Mouse (Mus musculus): Measurements from ENCODE around the gene Sult2b1. TPM values are rescaled to one million over a fixed set of nuclear protein-coding genes. Genes with fewer than 3 reads are reported as not detected.

The Sult2b1 gene
- polyA plus RNA-seq, 1 experiment from 2014 or later: 7.9 TPM

- Histone ChIP-seq H3K4me1 (replicated peaks; ENCODE audit: control insufficient read depth, insufficient read depth, low read length) (0 out of 2 replicates have a peak, but pooled peaks cover 5% of the 10 kb centered on the region), H3K4me3 (ENCODE audit: low read length) (no peak overlapping the region), H3K27me3 (ENCODE audit: control insufficient read depth, insufficient read depth, low read depth, low read length) (no peaks in the 10 kb centered on the region), H3K36me3 (ENCODE audit: control insufficient read depth, insufficient read depth, low read length) (no peaks in the 10 kb centered on the region), H3K9ac (ENCODE audit: low read length) (no peak overlapping the region), H3K27ac (ENCODE audit: low read length) (no peak overlapping the region), H3K9me3 (ENCODE audit: control insufficient read depth, low read length) (no peaks in the 10 kb centered on the region), H3K4me2 (ENCODE audit: low read depth, low read length) (no peak overlapping the region)
- ATAC-seq (ENCODE audit: low read depth): 0 out of 2 replicates have a peak, but pooled peaks have one; percentile 26
- 42% methylated on average over 8 of the region's 8 CpGs for WGBS
These were observed 18.5 kb downstream of the Sult2b1 start for GRCm38 (mm10) chr7:45765995-45766394.

- Histone ChIP-seq H3K36me3 (ENCODE audit: control insufficient read depth, insufficient read depth, low read length) (no peaks in the 10 kb centered on the region), H3K9ac (ENCODE audit: low read length) (no peak overlapping the region), H3K27ac (ENCODE audit: low read length) (no peak overlapping the region), H3K9me3 (ENCODE audit: control insufficient read depth, low read length) (no peaks in the 10 kb centered on the region), H3K4me2 (ENCODE audit: low read depth, low read length) (no peak overlapping the region), H3K27me3 (ENCODE audit: control insufficient read depth, insufficient read depth, low read depth, low read length) (peaks cover 17% of the 10 kb centered on the region), H3K4me1 (replicated peaks; ENCODE audit: control insufficient read depth, insufficient read depth, low read length) (peaks cover 6% of the 10 kb centered on the region; the same call in 1 of the 2 replicates), H3K4me3 (ENCODE audit: low read length) (no peak overlapping the region)
- WGBS: 54% methylated on average over 5 of the region's 5 CpGs
- no peak for ATAC-seq (ENCODE audit: low read depth)
These were observed 24.3 kb downstream of the Sult2b1 start for GRCm38 (mm10) chr7:45760151-45760550.

- WGBS: 7% methylated on average over 27 of the region's 27 CpGs
- peak overlapping the region; percentile 49 for H3K4me2 ChIP-seq (ENCODE audit: low read depth, low read length)
- H3K9me3 ChIP-seq (ENCODE audit: control insufficient read depth, low read length): no peaks in the 10 kb centered on the region
- H3K4me3 ChIP-seq (ENCODE audit: low read length): peak overlapping the region; percentile 29
- H3K27me3 ChIP-seq (ENCODE audit: control insufficient read depth, insufficient read depth, low read depth, low read length): peaks cover 17% of the 10 kb centered on the region
- peak overlapping the region; percentile 6; the same call in 1 of the 2 replicates for H3K27ac ChIP-seq (ENCODE audit: low read length)
- ATAC-seq (ENCODE audit: low read depth): peak; percentile 94
- H3K9ac ChIP-seq (ENCODE audit: low read length): peak overlapping the region; percentile 5; the same call in 1 of the 2 replicates
- no peaks in the 10 kb centered on the region for H3K36me3 ChIP-seq (ENCODE audit: control insufficient read depth, insufficient read depth, low read length)
- H3K4me1 ChIP-seq (replicated peaks; ENCODE audit: control insufficient read depth, insufficient read depth, low read length): peaks cover 6% of the 10 kb centered on the region; the same call in 1 of the 2 replicates
These were observed 25.1 kb downstream of the Sult2b1 start for GRCm38 (mm10) chr7:45759400-45759799.

GRCm38 (mm10) chr7:45755703-45756102 is 28.8 kb downstream of the Sult2b1 start:
- H3K36me3 ChIP-seq (ENCODE audit: control insufficient read depth, insufficient read depth, low read length): no peaks in the 10 kb centered on the region
- H3K4me3 ChIP-seq (ENCODE audit: low read length): no peak overlapping the region
- H3K9me3 ChIP-seq (ENCODE audit: control insufficient read depth, low read length): 0 out of 2 replicates have a peak, but pooled peaks cover 2% of the 10 kb centered on the region
- H3K4me1 ChIP-seq (replicated peaks; ENCODE audit: control insufficient read depth, insufficient read depth, low read length): peaks cover 6% of the 10 kb centered on the region; the same call in 1 of the 2 replicates
- H3K9ac ChIP-seq (ENCODE audit: low read length): no peak overlapping the region
- H3K4me2 ChIP-seq (ENCODE audit: low read depth, low read length): no peak overlapping the region
- no peak overlapping the region for H3K27ac ChIP-seq (ENCODE audit: low read length)
- H3K27me3 ChIP-seq (ENCODE audit: control insufficient read depth, insufficient read depth, low read depth, low read length): peaks cover 17% of the 10 kb centered on the region
- WGBS: 51% methylated on average over 6 of the region's 6 CpGs
- ATAC-seq (ENCODE audit: low read depth): no peak

- H3K4me2 ChIP-seq (ENCODE audit: low read depth, low read length): no peak overlapping the region
- ATAC-seq (ENCODE audit: low read depth): no peak
- no peak overlapping the region for H3K9ac ChIP-seq (ENCODE audit: low read length)
- no peak overlapping the region for H3K27ac ChIP-seq (ENCODE audit: low read length)
- WGBS: 52% methylated on average over 9 of the region's 9 CpGs
- no peaks in the 10 kb centered on the region for H3K27me3 ChIP-seq (ENCODE audit: control insufficient read depth, insufficient read depth, low read depth, low read length)
- no peaks in the 10 kb centered on the region for H3K36me3 ChIP-seq (ENCODE audit: control insufficient read depth, insufficient read depth, low read length)
- H3K9me3 ChIP-seq (ENCODE audit: control insufficient read depth, low read length): 0 out of 2 replicates have a peak, but pooled peaks cover 2% of the 10 kb centered on the region
- no peak overlapping the region for H3K4me3 ChIP-seq (ENCODE audit: low read length)
- H3K4me1 ChIP-seq (replicated peaks; ENCODE audit: control insufficient read depth, insufficient read depth, low read length): peaks cover 3% of the 10 kb centered on the region; the same call in 1 of the 2 replicates
These were observed 34.3 kb downstream of the Sult2b1 start for GRCm38 (mm10) chr7:45750162-45750561.

GRCm38 (mm10) chr7:45749401-45749800 is 35.1 kb downstream of the Sult2b1 start:
- H3K4me2 ChIP-seq (ENCODE audit: low read depth, low read length): no peak overlapping the region
- H3K27ac ChIP-seq (ENCODE audit: low read length): no peak overlapping the region
- 26% methylated on average over 9 of the region's 10 CpGs for WGBS
- H3K27me3 ChIP-seq (ENCODE audit: control insufficient read depth, insufficient read depth, low read depth, low read length): no peaks in the 10 kb centered on the region
- 0 out of 2 replicates have a peak, but pooled peaks have one; percentile 36 for ATAC-seq (ENCODE audit: low read depth)
- 0 out of 2 replicates have a peak, but pooled peaks cover 2% of the 10 kb centered on the region for H3K9me3 ChIP-seq (ENCODE audit: control insufficient read depth, low read length)
- H3K4me3 ChIP-seq (ENCODE audit: low read length): no peak overlapping the region
- H3K4me1 ChIP-seq (replicated peaks; ENCODE audit: control insufficient read depth, insufficient read depth, low read length): peaks cover 3% of the 10 kb centered on the region; the same call in 1 of the 2 replicates
- no peaks in the 10 kb centered on the region for H3K36me3 ChIP-seq (ENCODE audit: control insufficient read depth, insufficient read depth, low read length)
- H3K9ac ChIP-seq (ENCODE audit: low read length): no peak overlapping the region

- no peak overlapping the region for H3K9ac ChIP-seq (ENCODE audit: low read length)
- H3K27me3 ChIP-seq (ENCODE audit: control insufficient read depth, insufficient read depth, low read depth, low read length): no peaks in the 10 kb centered on the region
These were observed 36.4 kb downstream of the Sult2b1 start for GRCm38 (mm10) chr7:45748110-45748509.

GRCm38 (mm10) chr7:45747450-45747849 is 37.0 kb downstream of the Sult2b1 start:
- Histone ChIP-seq H3K9ac (ENCODE audit: low read length) (no peak overlapping the region), H3K4me3 (ENCODE audit: low read length) (no peak overlapping the region), H3K9me3 (ENCODE audit: control insufficient read depth, low read length) (no peaks in the 10 kb centered on the region), H3K27me3 (ENCODE audit: control insufficient read depth, insufficient read depth, low read depth, low read length) (no peaks in the 10 kb centered on the region), H3K4me1 (replicated peaks; ENCODE audit: control insufficient read depth, insufficient read depth, low read length) (peaks cover 3% of the 10 kb centered on the region; the same call in 1 of the 2 replicates), H3K4me2 (ENCODE audit: low read depth, low read length) (no peak overlapping the region), H3K27ac (ENCODE audit: low read length) (no peak overlapping the region), H3K36me3 (ENCODE audit: control insufficient read depth, insufficient read depth, low read length) (no peaks in the 10 kb centered on the region)
- 79% methylated on average over 5 of the region's 5 CpGs for WGBS
- ATAC-seq (ENCODE audit: low read depth): no peak

More at GRCm38 (mm10) chr7:45748110-45748509, 36.4 kb downstream of the Sult2b1 start:
- Histone ChIP-seq H3K9me3 (ENCODE audit: control insufficient read depth, low read length) (no peaks in the 10 kb centered on the region), H3K4me1 (replicated peaks; ENCODE audit: control insufficient read depth, insufficient read depth, low read length) (peaks cover 3% of the 10 kb centered on the region; the same call in 1 of the 2 replicates), H3K4me3 (ENCODE audit: low read length) (no peak overlapping the region), H3K4me2 (ENCODE audit: low read depth, low read length) (no peak overlapping the region), H3K36me3 (ENCODE audit: control insufficient read depth, insufficient read depth, low read length) (no peaks in the 10 kb centered on the region), H3K27ac (ENCODE audit: low read length) (no peak overlapping the region)
- 67% methylated on average over 7 of the region's 7 CpGs for WGBS
- ATAC-seq (ENCODE audit: low read depth): no peak

GRCm38 (mm10) chr7:45746518-45746917 is 38.0 kb downstream of the Sult2b1 start:
- Histone ChIP-seq H3K27ac (ENCODE audit: low read length) (no peak overlapping the region), H3K9ac (ENCODE audit: low read length) (no peak overlapping the region), H3K27me3 (ENCODE audit: control insufficient read depth, insufficient read depth, low read depth, low read length) (no peaks in the 10 kb centered on the region), H3K9me3 (ENCODE audit: control insufficient read depth, low read length) (no peaks in the 10 kb centered on the region), H3K4me1 (replicated peaks; ENCODE audit: control insufficient read depth, insufficient read depth, low read length) (peaks cover 5% of the 10 kb centered on the region; the same call in 1 of the 2 replicates), H3K4me2 (ENCODE audit: low read depth, low read length) (no peak overlapping the region), H3K36me3 (ENCODE audit: control insufficient read depth, insufficient read depth, low read length) (no peaks in the 10 kb centered on the region), H3K4me3 (ENCODE audit: low read length) (no peak overlapping the region)
- ATAC-seq (ENCODE audit: low read depth): no peak
- 57% methylated on average over 6 of the region's 6 CpGs for WGBS

Measured in lung, embryonic 16.5 days (tissue).